Mouse (Mus musculus) gonadal fat pad, adult 2 months (tissue): Measurements from ENCODE around the gene Myo3a. TPM values are rescaled to one million over a fixed set of nuclear protein-coding genes. Genes with fewer than 3 reads are reported as not detected.
"Not testable (repeated sequence)": the region's sequence is repeated elsewhere in the genome, so short reads cannot be mapped to it uniquely, and the experiment has no call there.

ENCODE experiments used
- DNase-seq: peaks from one replicate; pipeline ENCODE4 v3.0.0-alpha.2; 2012; ENCODE audit warnings: low read depth
- polyA plus RNA-seq: library from polyadenylated mRNA; depleted of rRNA; stranded (reverse); fragments of >200 nt; gene quantifications from 2 replicates; pipeline ENCODE4 v1.2.3, GENCODE M21; 2012; rRNA removed

The Myo3a gene
- polyA plus RNA-seq = not detected in 2 replicates

DNA sequence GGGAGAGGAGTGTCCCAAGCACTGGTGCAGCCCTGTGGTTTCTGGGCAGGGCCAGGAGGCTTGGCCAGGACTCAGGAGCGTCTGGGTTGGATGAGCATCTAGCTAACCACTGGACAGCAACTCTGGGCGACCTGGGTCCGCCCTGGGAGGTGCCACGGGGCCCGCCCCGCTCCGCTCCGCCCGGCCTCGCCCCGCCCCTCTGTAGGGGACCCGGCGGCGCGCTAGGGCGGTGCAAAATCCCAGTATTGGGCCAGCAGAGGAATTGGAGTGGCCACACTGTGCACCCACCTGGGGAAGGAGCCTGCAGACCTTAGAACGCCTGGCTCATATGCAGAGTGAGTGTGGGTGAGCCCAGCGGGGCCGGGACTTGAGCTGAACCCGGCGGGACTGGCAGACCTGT is at the start of gene Myo3a:
TSS of gene Myo3a (plus strand) at position 196 of the 400 bp plus-strand sequence.
- no peak for DNase-seq

DNA sequence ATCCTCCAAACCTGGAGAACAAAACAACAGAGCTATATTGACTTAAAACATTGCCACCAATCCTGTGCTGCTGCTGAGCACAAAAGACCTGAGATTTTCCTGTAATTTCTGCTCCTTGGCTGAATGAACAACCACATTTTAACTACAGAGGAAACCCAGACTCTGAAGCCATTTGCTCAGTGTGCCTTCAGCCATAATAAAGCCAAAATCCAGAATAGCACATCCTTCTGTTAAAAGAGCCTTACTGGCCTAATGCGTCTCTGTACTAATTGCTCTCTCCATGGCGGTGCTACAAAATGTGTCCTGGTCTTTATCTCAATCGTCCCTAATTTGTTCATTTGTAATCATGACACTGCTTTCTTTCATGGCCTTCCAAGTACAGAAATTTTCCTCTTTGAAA is 23.2 kb downstream of the Myo3a start:
- DNase-seq = no peak

DNA sequence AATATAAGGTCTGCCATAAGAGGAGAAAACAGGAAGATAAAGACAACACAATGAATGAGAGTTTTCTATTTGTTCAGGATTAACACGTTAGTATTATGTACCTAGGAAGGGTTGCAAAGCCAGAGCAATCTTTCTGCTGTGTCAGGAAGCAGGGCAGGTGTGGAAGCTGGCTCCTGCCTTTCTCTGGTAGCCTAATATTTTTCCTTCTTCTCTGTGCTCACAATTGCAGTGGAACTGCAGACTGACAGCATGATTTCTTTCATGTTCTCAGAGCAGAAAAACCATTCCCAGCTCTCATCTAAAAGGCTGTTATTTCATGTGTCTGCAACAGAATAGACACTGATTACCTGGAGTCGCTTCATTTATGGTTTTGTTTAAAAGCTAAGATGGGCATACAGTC is 23.7 kb downstream of the Myo3a start:
- no peak for DNase-seq

DNA sequence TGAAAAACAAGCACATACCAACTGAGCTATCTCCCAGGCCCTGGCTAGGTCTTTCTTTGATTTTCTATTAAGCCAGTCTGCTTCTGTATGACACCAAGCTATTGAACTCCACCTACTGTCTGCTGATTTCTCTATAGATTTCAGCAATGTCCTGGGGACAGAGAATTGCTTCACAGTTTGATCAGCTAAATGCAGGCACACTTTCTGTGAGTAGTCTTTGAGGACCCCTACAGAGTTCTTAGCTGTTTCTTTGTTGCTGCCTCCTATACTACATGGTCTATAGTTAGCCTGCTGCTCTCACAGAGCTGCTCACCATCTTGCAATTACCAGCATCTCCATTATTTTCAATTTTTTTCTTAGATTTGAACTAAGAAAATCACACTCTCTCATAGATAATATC is 28.3 kb downstream of the Myo3a start:
- no peak for DNase-seq

DNA sequence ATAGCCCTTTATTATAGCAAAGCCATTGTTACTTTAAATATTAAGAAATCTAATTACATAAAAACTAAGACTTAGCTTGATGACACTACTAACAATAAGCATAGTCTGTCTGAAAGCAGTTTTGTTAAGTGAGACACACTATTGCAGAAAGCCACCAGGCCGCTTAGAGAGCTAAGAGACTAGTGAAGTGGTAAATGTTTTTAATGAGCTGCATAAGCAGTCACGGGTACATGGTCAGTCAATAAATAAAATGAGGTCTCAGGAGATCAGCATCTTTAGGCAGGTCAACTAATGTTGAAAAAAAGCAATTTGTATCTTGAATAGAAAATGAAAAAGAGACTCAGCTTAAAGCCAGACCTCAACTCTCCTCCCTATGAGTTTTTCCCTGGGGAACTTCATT is 44.3 kb downstream of the Myo3a start:
- no peak for DNase-seq

DNA sequence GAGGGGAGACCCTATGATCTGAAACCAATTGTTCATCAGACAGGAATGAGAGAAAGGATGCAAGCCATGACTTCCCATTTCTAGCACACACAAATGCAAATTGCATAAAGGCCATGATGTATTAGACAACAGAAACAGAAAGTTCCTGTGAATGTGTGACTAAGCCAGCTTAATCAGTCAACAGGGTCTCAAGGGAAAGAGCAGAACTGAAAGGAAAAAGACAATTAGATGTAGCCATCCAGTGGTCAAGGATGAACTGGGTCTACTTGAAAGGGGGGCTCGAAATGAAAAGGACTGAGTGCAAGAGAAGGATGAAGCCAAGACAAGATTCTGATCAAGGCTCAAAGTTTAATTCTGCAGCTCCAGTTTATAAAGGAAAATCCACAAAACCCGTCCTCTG is 58.1 kb downstream of the Myo3a start:
- no peak for DNase-seq

DNA sequence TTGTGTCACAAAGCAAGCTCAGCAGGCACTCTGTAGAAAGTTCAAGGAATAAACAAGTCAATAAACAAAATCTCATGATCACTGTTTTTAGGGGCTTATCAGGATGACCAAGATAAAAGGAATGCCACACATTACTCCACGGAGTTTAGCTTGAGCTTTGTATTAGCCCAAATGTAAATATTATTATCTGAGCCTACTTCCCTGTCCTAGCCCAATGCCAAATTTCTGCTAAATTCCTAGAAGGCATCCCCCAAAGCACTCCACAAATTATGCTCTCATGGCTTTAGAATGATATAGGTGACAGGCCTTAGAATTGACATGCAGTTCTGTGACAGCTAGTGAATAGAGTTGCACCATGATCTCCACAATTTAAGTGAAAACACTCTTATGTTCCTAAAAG is 58.5 kb downstream of the Myo3a start:
- no peak for DNase-seq

DNA sequence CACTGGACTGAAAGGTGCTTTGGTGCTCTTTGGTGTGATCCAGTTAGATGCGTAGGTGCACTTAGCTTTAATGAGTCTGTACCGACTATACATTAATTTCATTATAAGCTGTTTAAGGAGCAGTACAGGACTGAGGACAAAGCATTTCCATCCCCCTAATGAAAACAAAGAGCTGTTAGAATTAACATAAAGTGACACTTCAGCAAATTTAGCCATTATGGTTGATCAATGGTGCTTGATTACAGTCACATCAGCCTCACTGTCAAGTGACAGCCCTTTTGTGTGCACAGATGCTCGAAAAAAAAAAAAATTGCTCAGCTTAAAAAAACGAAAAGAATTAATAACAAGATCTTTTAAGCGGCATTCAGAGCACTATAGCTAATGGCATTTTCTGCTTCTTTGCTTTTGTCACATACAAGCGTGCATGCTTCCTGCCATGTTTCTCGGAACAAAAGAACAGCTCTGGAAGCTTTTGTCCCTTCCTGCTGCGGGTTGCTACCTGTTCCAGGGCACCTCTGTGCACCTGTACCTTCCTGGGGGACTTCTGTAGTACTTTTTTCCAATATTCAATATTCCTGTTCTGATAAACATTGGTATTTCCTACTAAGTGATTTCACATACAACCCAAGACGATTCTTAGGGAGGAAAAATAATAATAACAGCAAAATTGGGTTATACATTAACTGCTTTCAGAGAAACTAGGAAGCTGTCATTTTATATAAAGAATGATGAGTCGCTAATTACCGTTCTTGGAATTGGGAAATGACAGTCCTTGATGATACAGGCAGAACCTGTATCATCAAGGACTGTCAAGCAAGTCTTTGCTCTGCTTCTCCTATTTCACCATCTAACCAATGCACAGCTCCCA is 66.5 kb downstream of the Myo3a start:
- no peak for DNase-seq

DNA sequence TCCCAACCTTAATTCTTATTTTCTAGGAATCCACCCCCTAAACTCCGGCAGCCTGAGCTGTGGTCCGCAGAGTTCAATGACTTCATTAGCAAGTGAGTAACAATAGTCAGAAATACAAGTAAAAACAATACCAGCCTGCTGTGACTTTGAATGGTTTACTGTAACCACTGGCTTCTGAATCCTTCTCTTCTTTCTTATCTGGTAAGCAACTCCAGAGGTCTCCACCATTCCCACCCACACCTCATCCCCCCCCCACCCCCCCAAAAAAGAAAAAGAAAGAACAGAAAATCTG is 67.1 kb downstream of the Myo3a start:
- DNase-seq = no peak

DNA sequence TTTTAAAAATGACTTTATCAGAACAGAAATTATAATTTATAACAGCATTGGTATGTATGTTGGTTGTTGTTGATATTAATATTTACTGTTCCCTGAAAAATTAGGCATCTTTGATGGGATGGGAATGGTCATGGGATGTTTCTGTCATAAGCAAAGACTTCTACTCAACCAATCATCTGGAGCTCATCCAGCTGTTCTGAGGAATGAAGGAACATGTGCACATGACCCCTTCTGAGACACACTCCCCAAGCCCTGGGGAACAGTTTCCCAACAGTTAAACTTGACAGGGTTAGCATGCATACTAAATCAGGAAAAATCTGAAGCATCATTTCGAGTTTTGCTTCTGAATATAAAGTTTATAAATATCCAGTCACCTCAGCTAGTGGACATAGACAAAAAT is 70.6 kb downstream of the Myo3a start:
- no peak for DNase-seq

DNA sequence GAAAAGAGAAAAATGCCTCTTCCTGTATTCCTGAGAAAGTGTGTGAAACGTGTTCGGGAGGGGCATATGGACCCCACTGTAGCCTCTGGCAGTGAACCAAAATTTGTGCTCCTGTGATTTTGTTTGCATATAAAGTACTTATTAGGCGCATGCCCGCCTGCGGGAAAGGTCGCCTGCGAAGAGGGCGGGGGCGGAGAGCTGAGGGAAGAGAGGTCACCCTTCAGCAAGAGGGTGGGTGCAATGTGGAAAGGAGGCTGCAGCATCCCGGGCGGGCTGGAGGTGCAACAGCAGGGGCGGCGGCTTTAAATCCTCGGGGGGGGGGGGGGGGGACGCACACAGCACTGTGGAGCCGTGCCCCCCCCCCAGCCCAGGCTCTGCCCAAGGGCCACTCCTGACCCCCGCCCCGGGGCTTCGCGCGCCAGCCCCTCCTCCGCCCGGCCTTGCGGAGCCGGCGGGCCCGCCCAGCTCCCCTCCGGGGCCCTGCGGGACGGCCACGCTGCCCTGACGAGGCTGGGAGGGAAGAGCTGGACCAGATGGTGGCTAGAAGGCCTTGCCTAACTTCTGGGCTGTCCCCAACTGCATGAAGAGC is 111.1 kb downstream of the Myo3a start:
- DNase-seq = no peak

DNA sequence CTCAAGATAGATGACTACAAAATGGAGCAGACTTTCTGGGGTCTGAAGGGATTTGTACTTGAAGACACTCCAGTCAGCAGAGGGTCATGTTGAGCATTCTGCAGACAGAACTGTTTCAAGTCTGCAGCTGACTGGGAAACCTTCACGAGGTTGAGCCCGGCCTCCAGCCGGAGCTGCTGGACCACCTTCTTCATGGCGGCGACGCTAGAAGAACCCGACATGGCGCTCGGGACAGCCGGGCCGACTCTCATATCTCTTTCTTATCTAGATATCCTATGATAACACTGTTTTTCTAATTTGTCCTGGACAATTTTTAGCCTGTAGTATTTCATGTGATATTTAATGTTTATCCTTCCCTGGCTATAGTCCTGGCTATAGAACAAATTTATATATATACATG is 183.2 kb downstream of the Myo3a start:
- not testable (repeated sequence) for DNase-seq

DNA sequence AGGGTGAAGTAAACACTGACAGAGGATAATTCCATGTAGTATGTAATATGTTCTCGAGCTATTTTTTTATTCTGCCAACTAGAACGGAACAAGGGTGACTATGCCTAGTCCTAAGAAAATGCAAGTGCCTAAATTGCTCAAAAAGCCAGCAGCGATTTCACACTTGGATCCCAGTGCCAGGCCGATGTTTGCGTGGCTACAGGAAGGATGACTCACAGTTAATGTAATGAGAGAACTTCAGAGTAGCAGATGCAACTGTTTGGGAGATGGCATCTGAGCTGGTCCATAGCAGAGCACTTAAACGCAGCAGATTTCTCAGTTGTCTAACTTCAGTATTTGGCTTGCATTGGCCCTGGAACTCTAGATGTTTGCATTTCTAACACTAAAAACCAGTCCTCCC is 321.1 kb downstream of the Myo3a start:
- DNase-seq = no peak

DNA sequence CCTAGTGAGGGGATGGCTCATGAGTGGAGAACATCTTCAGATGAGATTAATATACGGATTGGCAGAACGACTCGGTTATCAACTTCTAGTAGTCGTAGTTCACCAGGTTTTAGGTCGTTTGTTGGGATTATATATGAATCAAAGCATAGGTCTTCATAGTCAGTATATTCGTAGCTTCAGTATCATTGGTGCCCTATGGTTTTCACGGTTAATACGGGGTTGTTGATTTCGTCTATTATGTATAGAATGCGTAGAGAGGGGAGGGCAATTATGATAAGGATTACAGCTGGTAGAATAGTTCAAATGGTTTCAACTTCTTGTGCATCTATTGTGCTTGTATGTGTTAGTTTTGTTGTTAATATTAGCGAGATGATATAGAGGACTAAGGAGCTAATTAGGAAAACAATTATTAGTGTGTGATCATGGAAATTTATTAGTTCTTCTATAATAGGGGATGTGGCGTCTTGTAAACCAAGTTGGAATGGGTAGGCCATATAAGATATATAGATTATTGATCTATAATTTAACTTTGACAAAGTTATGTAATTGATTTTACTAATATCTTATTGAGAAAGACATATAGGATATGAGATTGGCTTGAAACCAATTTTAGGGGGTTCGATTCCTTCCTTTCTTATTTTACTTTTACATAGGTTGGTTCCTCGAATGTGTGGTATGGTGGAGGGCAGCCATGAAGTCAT is 360.3 kb downstream of the Myo3a start:
- DNase-seq = not testable (repeated sequence)

DNA sequence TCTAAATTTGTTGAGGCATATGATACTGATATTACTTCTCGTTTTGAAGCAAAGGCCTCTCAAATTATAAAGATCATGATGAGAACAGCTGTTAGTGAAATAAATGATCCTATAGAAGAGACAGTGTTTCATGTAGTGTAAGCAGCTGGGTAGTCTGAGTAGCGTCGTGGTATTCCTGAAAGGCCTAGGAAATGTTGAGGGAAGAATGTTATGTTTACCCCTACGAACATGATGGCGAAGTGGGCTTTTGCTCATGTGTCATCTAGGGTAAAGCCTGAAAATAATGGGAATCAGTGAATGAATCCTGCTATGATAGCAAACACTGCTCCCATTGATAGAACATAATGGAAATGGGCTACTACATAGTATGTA is 360.9 kb downstream of the Myo3a start:
- DNase-seq = not testable (repeated sequence)

DNA sequence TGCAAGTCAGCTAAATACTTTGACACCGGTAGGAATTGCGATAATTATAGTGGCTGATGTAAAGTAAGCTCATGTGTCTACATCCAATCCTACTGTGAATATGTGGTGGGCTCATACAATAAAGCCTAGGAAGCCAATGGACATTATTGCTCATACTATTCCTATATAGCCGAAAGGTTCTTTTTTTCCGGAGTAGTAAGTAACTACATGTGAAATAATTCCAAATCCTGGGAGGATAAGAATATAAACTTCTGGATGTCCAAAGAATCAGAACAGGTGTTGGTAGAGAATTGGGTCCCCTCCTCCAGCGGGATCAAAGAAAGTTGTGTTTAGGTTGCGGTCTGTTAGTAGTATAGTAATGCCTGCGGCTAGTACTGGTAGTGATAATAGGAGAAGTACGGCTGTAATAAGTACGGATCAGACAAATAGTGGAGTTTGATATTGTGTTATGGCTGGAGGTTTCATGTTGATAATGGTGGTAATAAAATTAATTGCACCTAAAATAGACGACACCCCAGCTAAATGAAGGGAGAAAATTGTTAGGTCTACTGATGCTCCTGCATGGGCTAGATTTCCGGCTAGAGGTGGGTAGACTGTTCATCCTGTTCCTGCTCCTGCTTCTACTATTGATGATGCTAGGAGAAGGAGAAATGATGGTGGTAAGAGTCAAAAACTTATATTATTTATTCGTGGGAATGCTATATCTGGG is 361.5 kb downstream of the Myo3a start:
- not testable (repeated sequence) for DNase-seq

DNA sequence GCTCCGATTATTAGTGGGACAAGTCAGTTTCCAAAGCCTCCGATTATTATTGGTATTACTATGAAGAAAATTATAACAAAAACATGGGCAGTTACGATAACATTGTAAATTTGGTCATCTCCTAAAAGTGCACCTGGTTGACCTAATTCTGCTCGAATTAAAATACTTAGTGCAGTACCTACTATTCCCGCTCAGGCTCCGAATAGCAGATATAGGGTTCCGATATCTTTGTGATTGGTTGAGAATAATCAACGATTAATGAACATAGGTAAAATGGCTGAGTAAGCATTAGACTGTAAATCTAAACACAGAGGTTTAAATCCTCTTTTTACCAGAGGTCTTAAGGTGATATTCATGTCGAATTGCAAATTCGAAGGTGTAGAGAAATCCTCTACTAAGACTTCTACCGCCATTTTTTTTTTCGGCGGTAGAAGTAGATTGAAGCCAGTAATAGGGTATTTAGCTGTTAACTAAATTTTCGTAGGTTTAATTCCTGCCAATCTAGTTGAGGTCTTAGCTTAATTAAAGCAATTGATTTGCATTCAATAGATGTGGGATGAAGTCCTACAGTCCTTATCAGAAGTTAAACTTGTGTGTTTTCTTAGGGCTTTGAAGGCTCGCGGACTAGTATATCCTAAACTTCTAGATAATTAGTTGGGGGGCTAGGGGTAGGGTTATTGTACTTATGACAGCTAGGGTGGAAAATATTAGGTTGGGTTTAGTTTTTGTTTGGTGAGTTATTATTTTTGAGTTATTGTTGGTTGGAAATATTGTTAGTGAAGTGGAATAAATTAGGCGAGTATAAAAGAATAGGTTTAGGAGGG is 362.3 kb downstream of the Myo3a start:
- DNase-seq = not testable (repeated sequence)

DNA sequence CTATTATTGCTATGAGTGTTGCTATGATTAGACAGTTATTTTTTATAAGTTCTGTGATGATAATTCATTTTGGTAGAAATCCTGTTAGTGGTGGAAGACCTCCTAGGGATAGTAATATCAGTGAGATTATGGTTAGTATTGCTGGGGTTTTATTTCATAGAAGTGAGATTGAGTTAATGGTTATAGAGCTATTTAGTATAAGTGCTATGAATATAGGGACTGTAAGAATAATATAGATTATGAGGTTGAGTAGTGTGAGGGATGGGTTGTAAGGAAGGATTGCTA is 362.8 kb downstream of the Myo3a start:
- no peak for DNase-seq

DNA sequence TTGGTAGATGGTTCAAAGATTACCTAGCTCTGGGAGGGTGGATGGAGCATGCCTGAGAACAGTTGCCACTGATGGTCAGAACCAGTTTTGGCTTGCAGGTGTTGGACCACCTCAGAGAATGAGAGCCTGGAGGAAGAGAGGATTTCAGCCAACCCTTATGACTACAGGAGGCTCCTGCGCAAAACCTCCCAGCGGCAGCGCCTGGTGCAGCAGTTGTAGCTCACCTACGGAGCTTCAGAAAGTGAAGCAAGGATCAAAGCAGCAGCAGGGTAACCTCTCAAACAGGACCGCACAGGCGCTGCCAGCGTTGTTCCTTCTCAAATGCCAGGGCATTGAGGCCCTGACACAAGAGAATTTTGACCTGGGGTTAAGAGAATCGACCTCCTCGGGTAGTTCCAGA is 390.6 kb downstream of the Myo3a start:
- no peak for DNase-seq

DNA sequence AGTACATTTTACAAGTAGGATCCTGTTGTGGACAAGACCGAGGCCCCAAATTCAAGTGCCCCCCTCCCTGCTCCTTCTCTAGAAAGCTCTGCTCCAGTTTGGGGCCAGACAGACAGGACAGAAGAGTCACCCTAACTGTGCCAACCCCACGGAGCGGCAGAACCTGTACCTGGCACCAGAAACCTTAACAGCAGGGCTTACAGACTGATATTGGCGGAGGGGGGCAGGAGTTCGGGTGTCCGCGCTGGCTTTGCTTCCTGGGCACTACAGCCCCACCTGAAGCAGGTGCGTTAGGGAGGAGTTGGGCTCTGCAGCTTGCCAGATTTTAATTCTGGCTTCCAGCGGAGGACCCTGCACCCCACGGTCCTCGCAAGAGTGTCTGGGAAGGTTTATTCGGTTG is 392.1 kb downstream of the Myo3a start:
- no peak for DNase-seq

DNA sequence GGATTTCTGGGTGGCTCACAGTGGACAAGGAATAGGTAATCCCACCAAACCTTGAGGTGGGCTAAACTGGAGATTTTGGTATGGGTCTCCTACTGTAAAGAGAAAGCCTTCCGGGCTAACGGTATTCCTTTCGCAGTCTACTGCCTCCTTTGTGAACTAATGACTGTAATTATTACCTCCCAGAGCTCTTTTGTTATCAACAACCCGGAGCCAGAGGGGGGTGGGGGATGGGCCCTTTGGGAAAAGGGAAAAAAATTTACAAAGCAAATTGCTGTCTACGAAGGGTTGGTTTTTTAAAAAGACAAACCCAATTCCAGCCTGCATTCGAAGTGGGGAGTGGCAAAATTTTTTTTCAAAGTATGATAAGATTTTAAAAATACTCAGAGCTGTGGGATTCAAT is 392.7 kb downstream of the Myo3a start:
- no peak for DNase-seq

DNA sequence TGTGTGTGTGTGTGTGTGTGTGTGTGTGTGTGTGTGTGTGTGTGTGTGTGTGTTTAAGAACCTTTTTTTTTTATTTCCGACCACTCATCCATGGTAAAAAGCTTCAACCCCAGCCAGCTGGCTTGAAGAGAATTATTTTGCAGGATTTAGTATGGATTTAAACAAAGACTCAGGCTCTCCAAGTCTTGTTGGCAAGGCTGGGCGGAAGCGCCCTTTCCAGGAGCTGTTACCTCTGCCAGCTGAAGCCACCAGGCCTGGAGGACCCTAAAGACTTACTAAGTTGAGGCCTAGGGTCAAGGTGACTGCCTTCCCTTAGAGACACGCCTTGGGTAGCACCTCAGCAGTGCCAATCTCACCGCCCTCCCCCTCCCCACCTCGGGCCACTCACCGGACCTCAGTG is 393.2 kb downstream of the Myo3a start:
- no peak for DNase-seq
